Mouse (Mus musculus) myocyte (in vitro differentiated cells): ENCODE data around the gene 1700125H20Rik. TPM values are rescaled to one million over a fixed set of nuclear protein-coding genes. Genes with fewer than 3 reads are reported as not detected.
"Not testable (repeated sequence)": the region's sequence is repeated elsewhere in the genome, so short reads cannot be mapped to it uniquely, and the experiment has no call there.

Source experiments
- H3K27me3 ChIP-seq: one replicate; pipeline ENCODE4 v1.6.1; 2011; ENCODE audit not compliant: control insufficient read depth, insufficient read depth, insufficient read length
- H3K36me3 ChIP-seq: one replicate; pipeline ENCODE4 v1.6.1; 2011; ENCODE audit not compliant: control insufficient read depth, insufficient read depth
- H3K4me2 ChIP-seq: one replicate; pipeline ENCODE4 v1.6.1; 2011; ENCODE audit warnings: low read depth, control low read depth
- H3K4me3 ChIP-seq: one replicate; pipeline ENCODE4 v1.5.1; 2011; ENCODE audit warnings: mild to moderate bottlenecking, control low read depth, moderate library complexity
- H3K79me2 ChIP-seq: one replicate; pipeline ENCODE4 v1.6.1; 2011; ENCODE audit not compliant: control insufficient read depth, insufficient read depth
- H3ac ChIP-seq: one replicate; pipeline ENCODE4 v1.6.1; 2011; ENCODE audit not compliant: control insufficient read depth, insufficient read length
- CEBPB ChIP-seq: IDR thresholded peaks from 2 replicates; pipeline ENCODE4 v1.6.1; 2011; ENCODE audit warnings: mild to moderate bottlenecking, moderate library complexity; ENCODE audit not compliant: poor library complexity, insufficient read depth, severe bottlenecking
- E2F4 ChIP-seq: IDR thresholded peaks from one replicate; pipeline ENCODE4 v1.6.1; 2011; ENCODE audit warnings: mild to moderate bottlenecking, control low read depth, moderate library complexity; ENCODE audit not compliant: insufficient read depth
- MAX ChIP-seq: IDR thresholded peaks from one replicate; pipeline ENCODE4 v1.6.1; 2011; ENCODE audit warnings: low read depth, mild to moderate bottlenecking, control low read depth
- MYOD1 ChIP-seq, 3 experiments: IDR thresholded peaks; one replicate each; pipeline ENCODE4 v1.6.1; 2011; ENCODE audit warnings: control low read depth in 2 of 3, low read depth in 2 of 3, mild to moderate bottlenecking in 2 of 3, moderate library complexity in 1 of 3; ENCODE audit not compliant: insufficient read length in 2 of 3, control insufficient read depth in 1 of 3
- MYOG ChIP-seq, 3 experiments: IDR thresholded peaks; one replicate each; pipeline ENCODE4 v1.6.1; 2011; ENCODE audit warnings: control low read depth in 2 of 3, low read depth in 2 of 3, mild to moderate bottlenecking in 2 of 3; ENCODE audit not compliant: insufficient read length in 2 of 3, control insufficient read depth in 1 of 3, insufficient read depth in 1 of 3
- POLR2A ChIP-seq: IDR thresholded peaks from one replicate; pipeline ENCODE4 v1.6.1; 2011; ENCODE audit warnings: low read depth, mild to moderate bottlenecking, control low read depth, moderate library complexity; ENCODE audit not compliant: insufficient read length
- POLR2AphosphoS2 ChIP-seq: IDR thresholded peaks from one replicate; pipeline ENCODE4 v1.6.1; 2011; ENCODE audit warnings: low read depth, control low read depth; ENCODE audit not compliant: insufficient read length
- REST ChIP-seq: IDR thresholded peaks from one replicate; pipeline ENCODE4 v1.6.1; 2011; ENCODE audit warnings: mild to moderate bottlenecking, control low read depth, moderate library complexity; ENCODE audit not compliant: insufficient read depth, insufficient read length
- SRF ChIP-seq: IDR thresholded peaks from one replicate; pipeline ENCODE4 v1.6.1; 2011; ENCODE audit warnings: low read depth; ENCODE audit not compliant: control insufficient read depth, insufficient read length
- TCF12 ChIP-seq: IDR thresholded peaks from one replicate; pipeline ENCODE4 v1.6.1; 2011; ENCODE audit warnings: mild to moderate bottlenecking, control low read depth; ENCODE audit not compliant: poor library complexity, insufficient read depth, severe bottlenecking
- TCF3 ChIP-seq: IDR thresholded peaks from one replicate; pipeline ENCODE4 v1.6.1; 2011; ENCODE audit warnings: low read depth, control low read depth; ENCODE audit not compliant: insufficient read length
- USF1 ChIP-seq: IDR thresholded peaks from one replicate; pipeline ENCODE4 v1.6.1; 2011; ENCODE audit warnings: low read depth, mild to moderate bottlenecking, control low read depth, moderate library complexity
- polyA plus RNA-seq: library from polyadenylated mRNA; unstranded; fragments of >200 nt; fragmentation: generic; extraction: Trizol; gene quantifications from one replicate; pipeline ENCODE4 v1.2.1, GENCODE M21; 2012; ENCODE audit warnings: missing spikeins

Gene 1700125H20Rik
- polyA plus RNA-seq, 1 experiment: not detected

DNA sequence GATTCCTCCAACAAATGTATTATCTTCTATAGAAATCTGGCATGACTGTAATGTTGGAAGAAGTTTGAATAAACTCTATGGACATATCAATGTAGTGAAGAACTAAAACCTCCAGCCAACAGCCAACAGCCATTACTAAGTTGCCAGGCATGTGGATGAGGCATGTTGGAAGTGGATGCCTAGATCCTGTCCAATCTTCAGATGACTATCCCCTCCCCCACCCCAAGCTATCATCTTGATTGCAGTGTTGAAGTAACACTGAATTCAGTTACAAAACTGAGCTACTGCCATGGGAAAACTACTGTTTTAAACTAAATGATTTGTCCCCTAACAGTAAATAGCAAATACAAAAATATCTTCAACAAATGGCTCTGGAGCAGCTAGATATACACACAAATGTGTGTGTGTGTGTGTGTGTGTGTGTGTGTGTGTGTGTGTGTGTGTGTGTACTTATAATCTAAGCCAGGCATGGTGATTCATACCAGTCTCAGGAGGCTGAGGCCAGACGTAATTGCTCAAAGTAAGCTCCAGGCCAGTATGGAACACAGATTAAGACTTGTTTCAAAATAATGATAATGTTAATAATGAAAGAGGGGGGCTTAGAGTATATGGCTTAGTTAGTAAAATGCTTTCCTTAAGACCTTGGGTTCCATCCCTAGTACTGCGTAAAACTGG lies 17.8 kb upstream of the 1700125H20Rik start:
- Histone ChIP-seq H3K27me3 (no peaks in the 10 kb centered on the region), H3K79me2 (no peaks in the 10 kb centered on the region), H3K4me2 (no peak overlapping the region), H3ac (no peak overlapping the region), H3K4me3 (no peak overlapping the region), H3K36me3 (no peaks in the 10 kb centered on the region)
- TF ChIP-seq POLR2A (no peak), TCF12 (no peak), MYOD1 (IDR thresholded peaks at IDR 0.05; ENCODE audit: control insufficient read depth in 1 of 3, insufficient read length in 2 of 3, low read depth in 2 of 3) (no peak), E2F4 (no peak), SRF (no peak), TCF3 (no peak), CEBPB (no peak), POLR2AphosphoS2 (no peak), REST (no peak), MYOG (IDR thresholded peaks at IDR 0.05; ENCODE audit: control insufficient read depth in 1 of 3, insufficient read depth in 1 of 3, insufficient read length in 2 of 3, low read depth in 2 of 3) (no peak), MAX (no peak), USF1 (no peak)

DNA sequence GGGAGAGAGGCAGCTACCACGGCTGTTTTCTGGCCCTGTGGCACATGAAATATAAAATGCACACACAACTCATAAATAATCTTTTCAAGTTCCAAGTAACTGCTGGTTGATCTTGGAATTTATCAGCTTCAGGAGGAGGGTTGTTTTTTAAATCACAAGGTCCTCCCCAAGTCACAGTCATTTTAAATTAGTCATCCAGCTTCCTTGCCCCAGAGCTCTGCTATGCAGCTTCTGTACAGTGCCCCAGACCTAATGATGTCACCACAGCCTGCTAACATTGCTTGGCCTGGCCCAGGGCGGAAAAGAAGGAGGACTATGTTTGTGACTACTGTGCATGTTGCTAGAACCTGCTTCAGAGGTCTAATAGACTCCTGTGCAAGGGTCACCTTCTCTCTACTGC lies 12.9 kb upstream of the 1700125H20Rik start:
- TF ChIP-seq CEBPB (no peak), POLR2A (no peak), POLR2AphosphoS2 (no peak), MAX (no peak), REST (no peak), MYOG (IDR thresholded peaks at IDR 0.05; ENCODE audit: control insufficient read depth in 1 of 3, insufficient read depth in 1 of 3, insufficient read length in 2 of 3, low read depth in 2 of 3) (no peak), TCF12 (no peak), TCF3 (no peak), USF1 (no peak), SRF (no peak), MYOD1 (IDR thresholded peaks at IDR 0.05; ENCODE audit: control insufficient read depth in 1 of 3, insufficient read length in 2 of 3, low read depth in 2 of 3) (no peak), E2F4 (no peak)
- H3K79me2 ChIP-seq: no peaks in the 10 kb centered on the region
- no peaks in the 10 kb centered on the region for H3K27me3 ChIP-seq
- H3K36me3 ChIP-seq: no peaks in the 10 kb centered on the region
- H3ac ChIP-seq: no peak overlapping the region
- H3K4me3 ChIP-seq: no peak overlapping the region
- H3K4me2 ChIP-seq: peak overlapping the region; percentile 15

DNA sequence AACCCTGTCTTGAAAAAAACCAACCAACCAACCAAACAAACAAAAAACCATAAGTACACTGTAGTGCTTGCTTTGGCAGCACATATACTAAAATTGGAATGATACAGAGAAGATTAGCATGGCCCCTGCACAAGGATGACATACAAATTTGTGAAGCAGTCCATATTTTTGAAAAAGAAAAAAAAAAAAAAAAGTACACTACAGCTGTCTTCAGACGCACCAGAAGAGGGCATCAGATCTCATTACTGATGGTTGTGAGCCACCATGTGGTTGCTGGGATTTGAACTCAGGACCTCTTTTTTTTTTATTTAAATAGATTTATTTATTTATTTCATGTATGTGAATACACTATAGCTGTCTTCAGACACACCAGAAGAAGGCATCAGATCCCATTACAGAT lies 7.2 kb upstream of the 1700125H20Rik start:
- not testable (repeated sequence) for H3ac ChIP-seq, H3K79me2 ChIP-seq, H3K4me3 ChIP-seq, H3K36me3 ChIP-seq, H3K4me2 ChIP-seq, H3K27me3 ChIP-seq

DNA sequence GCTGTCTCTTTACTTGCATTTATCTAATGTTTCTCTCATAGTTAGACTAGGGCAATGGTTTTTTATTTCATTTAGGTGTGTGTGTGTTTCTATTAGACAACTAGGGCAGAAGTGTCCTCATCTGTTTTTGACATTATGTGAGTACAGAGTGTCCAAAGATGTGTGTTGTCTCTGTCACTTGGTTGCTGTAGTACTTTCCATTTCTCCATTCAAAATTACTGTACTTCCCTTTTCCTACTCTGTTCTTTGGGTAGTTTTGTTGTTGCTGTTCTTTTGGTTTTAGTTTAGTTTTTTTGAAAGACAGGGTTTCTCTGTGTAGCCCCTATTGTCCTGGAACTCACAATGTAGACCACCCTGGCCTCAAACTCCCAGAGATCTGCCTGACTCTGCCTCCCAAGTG lies 5.8 kb upstream of the 1700125H20Rik start:
- peaks cover 4% of the 10 kb centered on the region for H3K27me3 ChIP-seq
- no peak overlapping the region for H3K4me3 ChIP-seq
- TF ChIP-seq E2F4 (no peak), SRF (no peak), POLR2AphosphoS2 (no peak), POLR2A (no peak), MYOD1 (IDR thresholded peaks at IDR 0.05; ENCODE audit: control insufficient read depth in 1 of 3, insufficient read length in 2 of 3, low read depth in 2 of 3) (no peak)
- H3ac ChIP-seq: no peak overlapping the region
- no peaks in the 10 kb centered on the region for H3K79me2 ChIP-seq
- no peaks in the 10 kb centered on the region for H3K36me3 ChIP-seq
- H3K4me2 ChIP-seq: no peak overlapping the region

DNA sequence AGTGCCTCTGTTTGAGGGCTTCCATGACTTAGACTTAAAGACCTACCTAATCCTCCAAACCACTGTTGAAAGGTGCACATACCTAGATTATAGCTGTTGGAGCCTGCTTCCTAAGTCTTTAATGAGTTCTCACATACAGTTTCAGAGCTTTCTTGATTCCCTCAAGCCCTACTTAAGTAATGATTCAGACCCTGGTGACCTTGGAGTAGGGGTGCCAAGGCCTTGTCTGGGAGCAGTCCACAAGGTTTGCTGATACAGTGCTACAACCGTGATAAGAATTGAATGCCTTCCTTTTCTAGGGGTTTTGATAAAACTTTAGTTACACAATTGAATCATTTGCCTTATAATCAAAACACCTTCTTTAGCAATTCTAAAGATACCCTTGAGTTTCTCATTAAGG lies 2.7 kb upstream of the 1700125H20Rik start:
- no peaks in the 10 kb centered on the region for H3K36me3 ChIP-seq
- no peak overlapping the region for H3ac ChIP-seq
- no peaks in the 10 kb centered on the region for H3K79me2 ChIP-seq
- H3K4me2 ChIP-seq: no peak overlapping the region
- peaks cover 4% of the 10 kb centered on the region for H3K27me3 ChIP-seq
- TF ChIP-seq MAX: no peak
- no peak for TF ChIP-seq MYOG (IDR thresholded peaks at IDR 0.05; ENCODE audit: control insufficient read depth in 1 of 3, insufficient read depth in 1 of 3, insufficient read length in 2 of 3, low read depth in 2 of 3)
- no peak for TF ChIP-seq SRF
- no peak for TF ChIP-seq TCF3
- TF ChIP-seq POLR2A: no peak
- TF ChIP-seq POLR2AphosphoS2: no peak
- TF ChIP-seq REST: no peak
- TF ChIP-seq CEBPB: no peak
- no peak for TF ChIP-seq E2F4
- H3K4me3 ChIP-seq: no peak overlapping the region
